ENCODE assay signal across 18 mouse cellular contexts in the genomic region with DNA sequence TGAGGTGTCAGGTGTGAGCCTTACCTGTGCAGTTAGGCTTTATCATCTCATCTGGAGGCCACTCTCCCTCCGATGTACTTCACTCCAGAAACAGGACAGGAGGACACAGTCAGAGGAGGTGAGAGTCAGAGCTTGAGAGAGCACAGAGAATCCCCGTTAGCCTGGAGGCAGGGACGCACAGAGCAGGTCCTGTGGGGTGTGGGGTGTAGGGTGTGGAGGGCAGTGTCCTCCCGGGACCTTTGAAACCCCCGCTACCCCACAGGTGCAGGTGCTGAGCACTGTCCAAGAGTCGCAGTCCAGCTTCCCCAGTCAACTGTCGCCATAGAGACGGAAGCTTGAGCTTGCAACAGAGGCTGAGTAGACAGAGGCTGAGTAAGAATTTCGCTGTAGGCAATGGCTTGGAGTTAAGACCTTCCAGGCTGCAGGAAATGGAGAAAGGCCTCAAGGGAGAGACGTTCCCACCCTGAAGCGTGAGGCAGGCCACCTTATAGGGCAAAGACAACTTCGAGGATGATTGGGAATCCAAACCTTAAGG. TPM values are rescaled to one million over a fixed set of nuclear protein-coding genes. Genes with fewer than 3 reads are reported as not detected.
DNase-seq lines count a peak whose midpoint lies in the region; ATAC-seq and TF ChIP-seq lines count a peak whose summit lies in the region.
"Had no signal": no experiment of that assay in that cellular context is flagged by ENCODE, and none has a peak within 500 bp of the region (broad histone marks: within the 10 kb centered on the region; RNA-seq: fewer than 3 reads in every experiment).

A gene (minus strand): TSS at position 293 of the 535 bp plus-strand sequence.

- no peaks in the 10 kb centered on the region for H3K9me3 ChIP-seq in liver, embryonic 13.5 days (replicated peaks)
- no peaks in the 10 kb centered on the region for H3K9me3 ChIP-seq in liver, embryonic 11.5 days (ENCODE audit: control insufficient read depth, low read length)
- H3K9me3 ChIP-seq: midbrain, embryonic 15.5 days; neural tube, embryonic 12.5 days had no signal

- no peak for TF ChIP-seq CTCF in gastrocnemius, adult 2 months (IDR thresholded peaks at IDR 0.05)
- no peak for TF ChIP-seq CTCF in brain, embryonic 14.5 days (IDR thresholded peaks at IDR 0.05; ENCODE audit: borderline replicate concordance, extremely low read depth, insufficient read depth, insufficient read length)

- H3K4me1 ChIP-seq in liver, embryonic 13.5 days (replicated peaks) = peaks cover 16% of the 10 kb centered on the region
- H3K4me1 ChIP-seq in liver, embryonic 11.5 days (replicated peaks; ENCODE audit: control insufficient read depth, insufficient read depth, low read length) = 0 out of 2 replicates have a peak, but pooled peaks cover 3% of the 10 kb centered on the region

- peak; percentile 48 for ATAC-seq in liver, embryonic 13.5 days (ENCODE audit: low read depth)
- no peak for ATAC-seq in liver, embryonic 11.5 days (replicated peaks; ENCODE audit: low FRiP score)
- peak; percentile 86 for ATAC-seq in megakaryocyte, adult 5-6 weeks (ENCODE audit: poor library complexity, severe bottlenecking)
- ATAC-seq: midbrain, embryonic 15.5 days had no signal

- peak within 1 kb of the TSS; percentile 35; the same call in 1 of the 2 replicates for H3K4me3 ChIP-seq in gastrocnemius, adult 2 months
- no peak within 1 kb of the TSS for H3K4me3 ChIP-seq in liver, embryonic 13.5 days (replicated peaks)
- no peak within 1 kb of the TSS for H3K4me3 ChIP-seq in liver, embryonic 11.5 days (ENCODE audit: low read depth, low read length)
- H3K4me3 ChIP-seq: midbrain, embryonic 15.5 days; neural tube, embryonic 12.5 days had no signal

- no peak for TF ChIP-seq POLR2A in brain, embryonic 14.5 days (IDR thresholded peaks at IDR 0.05; ENCODE audit: borderline replicate concordance, extremely low read depth, insufficient read depth, insufficient read length, poor library complexity, severe bottlenecking)

- H3K36me3 ChIP-seq in liver, embryonic 13.5 days = no peaks in the 10 kb centered on the region
- H3K36me3 ChIP-seq in liver, embryonic 11.5 days (ENCODE audit: control insufficient read depth, insufficient read depth, low read length) = no peaks in the 10 kb centered on the region
- H3K36me3 ChIP-seq: midbrain, embryonic 15.5 days; neural tube, embryonic 12.5 days had no signal

- intact Hi-C loops in gastrocnemius, adult 2 months (cut with DNase I) = no loop called here
- intact Hi-C loops in heart, postnatal 14 days (cut with DNase I) = no loop called here

- 44% methylated on average over 12 of the region's 12 CpGs for WGBS in liver, embryonic 13.5 days (ENCODE audit: insufficient replicate concordance)
- WGBS in liver, embryonic 11.5 days = 55% methylated on average over 12 of the region's 12 CpGs

- H3K4me2 ChIP-seq in liver, embryonic 13.5 days = no peak within 1 kb of the TSS
- no peak within 1 kb of the TSS for H3K4me2 ChIP-seq in liver, embryonic 11.5 days
- H3K4me2 ChIP-seq: midbrain, embryonic 15.5 days; neural tube, embryonic 12.5 days had no signal

- H3K27ac ChIP-seq in gastrocnemius, adult 2 months = no peak within 1 kb of the TSS
- no peak within 1 kb of the TSS for H3K27ac ChIP-seq in liver, embryonic 13.5 days
- no peak within 1 kb of the TSS for H3K27ac ChIP-seq in liver, embryonic 11.5 days (ENCODE audit: low read depth, low read length)
- H3K27ac ChIP-seq: midbrain, embryonic 15.5 days; neural tube, embryonic 12.5 days had no signal

- no peak within 1 kb of the TSS for H3K9ac ChIP-seq in liver, embryonic 13.5 days
- H3K9ac ChIP-seq in liver, embryonic 11.5 days (ENCODE audit: low read depth, low read length) = no peak within 1 kb of the TSS
- H3K9ac ChIP-seq: midbrain, embryonic 15.5 days; neural tube, embryonic 12.5 days had no signal

- DNase-seq in gastrocnemius, adult 2 months = peak; percentile 39
- DNase-seq in gastrocnemius, postnatal 4 days (ENCODE audit: low spot score in 2 of 2) = no peak
- no peak for DNase-seq in liver, embryonic 13.5 days
- DNase-seq in liver, embryonic 11.5 days (ENCODE audit: low spot score) = no peak
- DNase-seq in brain, embryonic 14.5 days (ENCODE audit: low read depth) = peak; percentile 20
- no peak for DNase-seq in embryo, embryonic 11 days
- DNase-seq in heart, postnatal 14 days = no peak
- DNase-seq: adrenal gland, postnatal 36 days; cerebellum, adult 18-20 months; heart, postnatal 4 days; left cerebral cortex, postnatal 4 days; right cerebral cortex, adult 18-20 months; thymus, adult 2 months had no signal

- H3K27me3 ChIP-seq in liver, embryonic 13.5 days = no peaks in the 10 kb centered on the region
- H3K27me3 ChIP-seq in liver, embryonic 11.5 days (replicated peaks; ENCODE audit: control insufficient read depth, insufficient read depth, low read length) = no peaks in the 10 kb centered on the region
- H3K27me3 ChIP-seq: midbrain, embryonic 15.5 days; neural tube, embryonic 12.5 days had no signal

RNA-seq across cellular contexts. Expression of the gene that starts here (rescaled TPM):
- not detected for total RNA-seq in gastrocnemius, adult 2 months (2021)
- total RNA-seq in gastrocnemius, postnatal 4 days (2021) = 1 to 10 TPM in 1 of 2 experiments, under 1 TPM in 1; 0.66 to 1.0 TPM
- not detected in 2 replicates for polyA plus RNA-seq in liver, embryonic 13.5 days (2015; fragmentation: Nextera tagmentation; extraction: Ambion mirVana)
- not detected in 2 replicates for polyA plus RNA-seq in liver, embryonic 11.5 days (2014; fragmentation: Nextera tagmentation; extraction: Ambion mirVana)
- 0.08 and 0.18 TPM in 2 replicates for polyA plus RNA-seq in brain, embryonic 14.5 days (2012; rRNA removed)
- 0.42 TPM in 1 of 2 replicates, not detected in the other for total RNA-seq in megakaryocyte, adult 5-6 weeks (2015)
- 0.20 TPM in 1 of 2 replicates, not detected in the other for total RNA-seq in megakaryocyte, adult 5-6 weeks (2017)
- not detected for total RNA-seq in heart, postnatal 14 days (2021)
- total RNA-seq: adrenal gland, postnatal 36 days; heart, adult 8-10 months; heart, postnatal 4 days had no signal
- polyA plus RNA-seq: intestine, embryonic 14.5 days; neural tube, embryonic 12.5 days had no signal

Comparison
In these comparisons a context has a peak if more than half of its experiments do, and no peak if none do; other contexts are left out.
1. Peak in DNase-seq and H3K4me3 ChIP-seq in gastrocnemius, adult 2 months; RNA of the gene not detected or under 1 TPM.
2. Peak in ATAC-seq in liver, embryonic 13.5 days; RNA of the gene not detected or under 1 TPM.
3. Peak in DNase-seq in brain, embryonic 14.5 days; RNA of the gene not detected or under 1 TPM.
4. Peak in ATAC-seq in megakaryocyte, adult 5-6 weeks; RNA of the gene not detected or under 1 TPM.